Mouse (Mus musculus) kidney, adult 11 months (tissue): Measurements from ENCODE around the gene Pdk1.
"Not testable (repeated sequence)": the region's sequence is repeated elsewhere in the genome, so short reads cannot be mapped to it uniquely, and the experiment has no call there.

Source experiments
- DNase-seq: peaks from one replicate; pipeline ENCODE4 v3.0.0; 2022

Pdk1 gene

GRCm38 (mm10) chr2:71874836-71875235 is 1.8 kb downstream of the Pdk1 start:
- no peak for DNase-seq

- DNase-seq, result no peak
These were observed 4.8 kb downstream of the Pdk1 start for GRCm38 (mm10) chr2:71877865-71878264.

- DNase-seq, result no peak
These were observed 5.4 kb downstream of the Pdk1 start for GRCm38 (mm10) chr2:71878441-71878840.

- DNase-seq, result no peak
These were observed 5.9 kb downstream of the Pdk1 start for GRCm38 (mm10) chr2:71878943-71879342.

- DNase-seq, result no peak
These were observed 10.1 kb downstream of the Pdk1 start for GRCm38 (mm10) chr2:71882914-71883651.

- DNase-seq, result no peak
These were observed 14.2 kb downstream of the Pdk1 start for GRCm38 (mm10) chr2:71887269-71887668.

- no peak for DNase-seq
These were observed 15.4 kb downstream of the Pdk1 start for GRCm38 (mm10) chr2:71888437-71888836.

GRCm38 (mm10) chr2:71891536-71891935 is 18.5 kb downstream of the Pdk1 start:
- no peak for DNase-seq

- no peak for DNase-seq
These were observed 19.8 kb downstream of the Pdk1 start for GRCm38 (mm10) chr2:71892741-71893349.

GRCm38 (mm10) chr2:71895596-71896286 is 22.7 kb downstream of the Pdk1 start:
- no peak for DNase-seq

GRCm38 (mm10) chr2:71897420-71897819 is 24.4 kb downstream of the Pdk1 start:
- no peak for DNase-seq

GRCm38 (mm10) chr2:71898335-71898856 is 25.4 kb downstream of the Pdk1 start:
- peak; percentile 28 for DNase-seq

- no peak for DNase-seq
These were observed 26.9 kb downstream of the Pdk1 start for GRCm38 (mm10) chr2:71899886-71900285.

GRCm38 (mm10) chr2:71905154-71905553 is 32.1 kb downstream of the Pdk1 start:
- no peak for DNase-seq

- DNase-seq, result not testable (repeated sequence)
These were observed 33.3 kb downstream of the Pdk1 start for GRCm38 (mm10) chr2:71906356-71906755.

GRCm38 (mm10) chr2:71913911-71914310 is 40.9 kb downstream of the Pdk1 start:
- no peak for DNase-seq

- DNase-seq, result no peak
These were observed 46.2 kb downstream of the Pdk1 start for GRCm38 (mm10) chr2:71919227-71919647.

- DNase-seq, result not testable (repeated sequence)
These were observed 51.9 kb downstream of the Pdk1 start for GRCm38 (mm10) chr2:71924931-71925330.

- no peak for DNase-seq
These were observed 61.0 kb downstream of the Pdk1 start for GRCm38 (mm10) chr2:71934046-71934445.

- DNase-seq, result no peak
These were observed 63.7 kb downstream of the Pdk1 start for GRCm38 (mm10) chr2:71936711-71937110.

GRCm38 (mm10) chr2:71937649-71938308 is 64.8 kb downstream of the Pdk1 start:
- DNase-seq, result no peak

- no peak for DNase-seq
These were observed 65.8 kb downstream of the Pdk1 start for GRCm38 (mm10) chr2:71938716-71939393.
